Mouse (Mus musculus): Measurements from ENCODE around the gene Ntmt1.

GRCm38 (mm10) chr2:30795889-30796275 lies 11.7 kb upstream of the Ntmt1 start:
- no peak for TF ChIP-seq CTCF (IDR thresholded peaks at IDR 0.05; ENCODE audit: extremely low read depth, insufficient read length, insufficient replicate concordance, low read depth, low read length)
- TF ChIP-seq POLR2A (IDR thresholded peaks at IDR 0.05; ENCODE audit: low read depth, low read length) = no peak
